Mouse (Mus musculus): ENCODE measurements at regions not wholly inside any gene's neighbourhood (a gene's known extent, or its start where the extent isn't known, plus 50 kb on each side); places are given as distances from the start of the nearest gene placed in this dataset.

DNA sequence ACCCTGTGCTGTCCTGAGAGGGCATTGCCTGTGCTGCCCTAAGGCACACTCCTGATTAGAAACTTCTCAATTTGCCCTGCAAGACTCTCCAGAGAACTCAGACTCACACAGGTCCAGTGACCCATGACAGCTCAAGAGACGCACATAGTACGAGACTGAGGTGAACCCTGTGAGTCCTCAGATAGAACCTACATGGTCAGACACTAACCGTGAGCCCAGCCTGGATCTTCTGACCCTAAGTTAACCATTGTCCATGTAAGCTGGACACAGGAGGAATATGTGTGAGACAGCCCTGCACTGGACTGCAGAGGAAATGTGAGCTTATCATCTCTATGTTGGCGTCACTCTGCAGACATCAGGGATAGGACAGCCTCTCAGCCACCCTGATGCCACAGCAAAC, 91.4 kb upstream of the Selenok start:
- DNase-seq, result peak; percentile 42

DNA sequence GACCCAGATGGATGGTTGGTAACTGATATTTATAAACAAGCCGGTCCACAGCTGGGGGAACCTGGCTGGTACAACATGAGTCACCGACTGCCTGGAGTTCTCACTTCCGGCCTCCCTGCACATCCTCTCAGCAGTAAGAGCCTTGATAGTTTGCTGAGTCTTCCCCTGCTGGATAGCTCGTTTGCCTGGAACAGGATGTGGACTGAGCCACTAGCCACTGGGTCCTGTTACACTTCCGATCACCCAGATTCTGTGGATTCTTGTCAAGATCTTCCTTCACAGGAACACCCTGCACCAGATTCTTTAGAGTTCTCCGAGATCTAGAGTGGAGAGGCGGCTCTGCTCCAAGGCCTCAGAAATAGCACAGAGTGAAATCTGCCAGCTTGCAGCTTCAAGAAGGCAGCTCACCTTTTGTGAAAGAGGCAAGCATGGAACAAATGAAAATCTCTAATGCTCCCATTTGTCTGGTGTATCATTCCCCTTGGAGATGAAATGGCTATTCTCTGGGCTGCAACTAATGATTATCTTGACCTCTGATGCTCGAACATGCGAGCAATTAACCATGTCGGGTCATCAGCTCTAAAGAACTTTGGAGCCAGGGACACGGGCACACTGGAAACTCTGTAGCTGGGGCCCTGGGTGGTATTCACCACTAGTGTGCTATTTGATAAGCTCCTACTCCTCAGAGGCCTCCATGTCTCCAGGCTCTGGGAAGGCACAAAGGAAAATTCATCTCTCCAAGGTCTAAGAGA, 90.3 kb upstream of the Selenok start:
- DNase-seq, result peak; percentile 86

- peak; percentile 62 for DNase-seq
These were observed 89.7 kb upstream of the Selenok start for GRCm38 (mm10) chr14:29878423-29878800.

- peak; percentile 61 for DNase-seq
These were observed 88.8 kb upstream of the Selenok start for GRCm38 (mm10) chr14:29879283-29879682.

- peak; percentile 85 for DNase-seq
These were observed 85.3 kb upstream of the Selenok start for GRCm38 (mm10) chr14:29882666-29883344.

- peak; percentile 95 for DNase-seq
These were observed 72.6 kb upstream of the Selenok start for GRCm38 (mm10) chr14:29895332-29895988.

DNA sequence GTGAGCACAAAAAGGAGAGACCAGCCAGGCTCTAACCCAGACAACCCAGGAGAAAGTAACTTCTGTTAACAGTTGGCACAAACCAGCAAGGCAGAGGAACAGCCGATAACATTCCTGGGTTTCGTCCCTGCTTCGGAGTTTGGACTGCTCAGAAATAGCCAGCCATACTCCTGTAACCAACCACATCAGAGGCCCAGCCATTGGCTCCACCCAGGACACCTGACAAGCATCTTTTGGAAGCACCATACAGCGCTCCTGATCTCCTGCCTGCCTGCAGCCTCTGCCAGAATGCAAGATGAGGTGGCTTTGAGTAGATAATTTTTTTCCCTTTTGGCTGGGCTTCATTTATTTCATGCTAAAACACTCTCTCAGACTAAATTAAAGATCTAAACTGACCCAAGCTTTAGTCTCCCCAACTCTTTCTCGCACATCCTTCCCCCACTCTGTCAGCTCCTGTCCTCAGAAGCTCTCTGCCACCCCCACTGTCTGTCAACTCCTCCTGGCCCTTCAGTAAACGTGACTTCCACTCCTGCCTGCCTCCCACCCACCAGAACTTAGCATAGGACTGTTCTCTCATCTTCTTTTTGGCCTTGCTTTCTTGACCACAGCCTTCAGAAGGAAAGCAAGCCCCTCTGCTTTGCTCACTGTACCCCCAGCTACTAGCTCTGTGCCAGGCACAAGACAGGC, 72.0 kb upstream of the Selenok start:
- DNase-seq, result peak; percentile 88

DNA sequence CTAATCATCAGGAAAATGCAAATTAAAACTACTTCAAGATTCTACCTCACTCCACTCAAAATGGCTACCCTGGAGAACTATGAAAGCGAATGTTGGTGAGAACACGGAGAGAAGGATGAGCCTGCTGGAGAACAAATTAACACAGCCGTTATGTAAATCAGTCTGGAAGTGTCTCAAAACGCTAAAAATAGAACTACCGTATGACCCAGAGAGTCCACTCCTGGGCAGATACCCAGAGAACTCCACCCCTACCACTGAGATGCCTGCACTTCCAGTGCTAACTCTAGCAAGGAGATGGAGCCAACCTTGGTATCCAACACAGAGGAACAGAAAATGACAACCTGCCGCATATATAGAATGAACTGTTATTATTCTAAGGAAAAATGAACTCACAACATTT, 67.2 kb upstream of the Selenok start:
- DNase-seq, result peak; percentile 91

- peak; percentile 45 for DNase-seq
These were observed 64.5 kb upstream of the Selenok start for GRCm38 (mm10) chr14:29903574-29903973.

GRCm38 (mm10) chr14:29904856-29905255, 63.3 kb upstream of the Selenok start:
- peak; percentile 93 for DNase-seq

DNA sequence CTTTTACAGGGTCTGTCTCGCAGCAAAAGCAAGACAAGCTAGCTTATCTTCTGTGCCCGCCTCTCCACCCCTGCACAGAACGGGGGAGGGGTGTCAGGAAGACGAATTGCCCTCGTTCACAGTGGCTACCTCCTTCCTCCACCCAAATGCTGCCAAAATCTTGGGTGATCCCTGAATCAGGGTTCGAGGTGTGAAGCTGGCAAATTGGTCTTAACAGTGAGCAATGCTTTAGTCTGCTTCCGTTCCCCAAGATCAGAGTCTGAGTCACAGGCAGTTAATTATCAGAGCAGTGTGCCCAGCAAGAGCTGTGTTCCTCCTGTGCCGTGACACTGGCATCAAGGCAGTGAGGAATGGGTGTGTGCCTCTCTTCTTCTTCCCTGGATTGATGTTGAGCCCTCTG, 58.4 kb upstream of the Selenok start:
- DNase-seq, result no peak
